Mouse (Mus musculus): ENCODE measurements at regions not wholly inside any gene's neighbourhood (a gene's known extent, or its start where the extent isn't known, plus 50 kb on each side); places are given as distances from the start of the nearest gene placed in this dataset.

DNA sequence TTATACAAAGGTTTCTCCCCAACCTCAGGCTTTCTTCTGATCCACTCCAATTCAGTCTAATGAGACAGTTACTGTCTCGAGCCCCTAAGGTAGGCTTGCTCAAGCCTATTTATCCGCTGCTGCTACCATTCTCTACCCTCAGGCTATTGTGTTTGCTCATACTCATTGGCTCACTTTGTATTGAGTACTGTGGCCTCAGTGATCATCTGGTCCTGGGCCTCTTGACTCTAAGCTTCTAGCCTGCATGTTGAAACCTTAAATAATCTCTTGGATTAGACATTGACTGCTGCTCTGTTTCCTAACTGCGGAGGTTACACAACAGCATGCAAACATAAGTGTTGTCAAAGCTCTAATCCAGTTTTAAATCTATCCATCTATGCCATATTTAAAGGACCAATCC lies 99.4 kb upstream of the Pkn2 start:
- Histone ChIP-seq H3K36me3 (ENCODE audit: control insufficient read depth in 1 of 2, insufficient read depth in 2 of 2, low read length in 2 of 2) (no peaks in the 10 kb centered on the region), H3K9me3 (replicated peaks; ENCODE audit: insufficient read depth, low read length) (no peaks in the 10 kb centered on the region), H3K4me3 (ENCODE audit: control insufficient read depth in 1 of 2, insufficient read depth in 1 of 2, low read depth in 2 of 2, low read length in 2 of 2) (no peak overlapping the region), H3K27me3 (ENCODE audit: control insufficient read depth in 1 of 2, insufficient read depth in 2 of 2, low read length in 2 of 2) (no peaks in the 10 kb centered on the region; a peak in 1 of 4 replicates), H3K79me2 (ENCODE audit: control insufficient read depth, insufficient read depth, low read length, poor library complexity) (no peaks in the 10 kb centered on the region), H3K4me1 (ENCODE audit: control insufficient read depth in 1 of 2, insufficient read depth in 2 of 2, low read length in 2 of 2) (no peaks in the 10 kb centered on the region), H3K9ac (ENCODE audit: control insufficient read depth, low read depth, low read length, poor library complexity, severe bottlenecking) (no peak overlapping the region), H3K27ac (ENCODE audit: control insufficient read depth, low read depth, low read length) (no peak overlapping the region)
- TF ChIP-seq UBTF (IDR thresholded peaks at IDR 0.05; ENCODE audit: borderline replicate concordance, insufficient read depth, low read depth, low read length) (no peak), CHD2 (IDR thresholded peaks at IDR 0.05; ENCODE audit: low read length) (no peak), CHD1 (IDR thresholded peaks at IDR 0.05; ENCODE audit: low read depth, low read length) (no peak), USF2 (IDR thresholded peaks at IDR 0.05; ENCODE audit: borderline replicate concordance in 1 of 2, insufficient read depth in 1 of 2, low read depth in 1 of 2, low read length in 2 of 2) (no peak), MAZ (IDR thresholded peaks at IDR 0.05; ENCODE audit: low read depth, low read length) (no peak), EP300 (IDR thresholded peaks at IDR 0.05; ENCODE audit: low read depth in 1 of 2, low read length in 2 of 2) (no peak), ZC3H11A (IDR thresholded peaks at IDR 0.05; ENCODE audit: low read depth, low read length) (no peak), SMC3 (IDR thresholded peaks at IDR 0.05; ENCODE audit: low read depth, low read length) (no peak), NELFE (IDR thresholded peaks at IDR 0.05; ENCODE audit: low read depth, low read length) (no peak), BHLHE40 (IDR thresholded peaks at IDR 0.05; ENCODE audit: borderline replicate concordance, low read depth, low read length) (no peak), E2F4 (IDR thresholded peaks at IDR 0.05; ENCODE audit: borderline replicate concordance, low read depth, low read length) (no peak), ZMIZ1 (IDR thresholded peaks at IDR 0.05; ENCODE audit: low read depth, low read length) (no peak), TBP (IDR thresholded peaks at IDR 0.05; ENCODE audit: low read depth, low read length) (no peak)
- no peak for DNase-seq (ENCODE audit: low read depth, low spot score)

GRCm38 (mm10) chr3:142979161-142979560 lies 97.4 kb upstream of the Pkn2 start:
- Histone ChIP-seq H3K9ac (ENCODE audit: control insufficient read depth, low read depth, low read length, poor library complexity, severe bottlenecking) (no peak overlapping the region), H3K27ac (ENCODE audit: control insufficient read depth, low read depth, low read length) (no peak overlapping the region), H3K79me2 (ENCODE audit: control insufficient read depth, insufficient read depth, low read length, poor library complexity) (no peaks in the 10 kb centered on the region), H3K4me3 (ENCODE audit: control insufficient read depth in 1 of 2, insufficient read depth in 1 of 2, low read depth in 2 of 2, low read length in 2 of 2) (no peak overlapping the region), H3K27me3 (ENCODE audit: control insufficient read depth in 1 of 2, insufficient read depth in 2 of 2, low read length in 2 of 2) (no peaks in the 10 kb centered on the region; a peak in 2 of 4 replicates), H3K36me3 (ENCODE audit: control insufficient read depth in 1 of 2, insufficient read depth in 2 of 2, low read length in 2 of 2) (no peaks in the 10 kb centered on the region), H3K4me1 (ENCODE audit: control insufficient read depth in 1 of 2, insufficient read depth in 2 of 2, low read length in 2 of 2) (no peaks in the 10 kb centered on the region), H3K9me3 (replicated peaks; ENCODE audit: insufficient read depth, low read length) (no peaks in the 10 kb centered on the region)
- no peak for DNase-seq (ENCODE audit: low read depth, low spot score)
- TF ChIP-seq KAT2A (conservative IDR thresholded peaks at IDR 0.05; ENCODE audit: low read depth, low read length) = no peak
- TF ChIP-seq SMC3 (IDR thresholded peaks at IDR 0.05; ENCODE audit: low read depth, low read length) = no peak
- no peak for TF ChIP-seq POLR2AphosphoS5 (IDR thresholded peaks at IDR 0.05; ENCODE audit: borderline replicate concordance, low read depth, low read length)
- no peak for TF ChIP-seq RAD21 (IDR thresholded peaks at IDR 0.05; ENCODE audit: low read depth, low read length)
- no peak for TF ChIP-seq MYC (IDR thresholded peaks at IDR 0.05; ENCODE audit: low read depth, low read length)
- no peak for TF ChIP-seq POLR2AphosphoS2 (IDR thresholded peaks at IDR 0.05; ENCODE audit: low read length)
- no peak for TF ChIP-seq ZNF384 (IDR thresholded peaks at IDR 0.05; ENCODE audit: low read depth, low read length)
- no peak for TF ChIP-seq MAZ (IDR thresholded peaks at IDR 0.05; ENCODE audit: low read depth, low read length)
- no peak for TF ChIP-seq TBP (IDR thresholded peaks at IDR 0.05; ENCODE audit: low read depth, low read length)
- TF ChIP-seq MEF2A (IDR thresholded peaks at IDR 0.05; ENCODE audit: extremely low read depth, insufficient replicate concordance, low read depth, low read length, poor library complexity, severe bottlenecking) = no peak
- TF ChIP-seq MYB (IDR thresholded peaks at IDR 0.05; ENCODE audit: low read depth, low read length) = no peak
